Mouse (Mus musculus) liver, postnatal 0 days (tissue): ENCODE results near the gene Fhdc1.

ENCODE experiments used
- CTCF ChIP-seq: sonication (generic); IDR thresholded peaks from 2 replicates; pipeline ENCODE4 v1.5.1; 2016; ENCODE audit warnings: antibody characterized with exemption, low read depth
- EP300 ChIP-seq: IDR thresholded peaks from 2 replicates; pipeline ENCODE4 v1.6.1; 2016; ENCODE audit warnings: antibody characterized with exemption, low read depth, mild to moderate bottlenecking

- TF ChIP-seq CTCF (no peak), EP300 (no peak)
These were observed 17.5 kb upstream of the Fhdc1 start for GRCm38 (mm10) chr3:84497718-84498117.
